ENCODE assay signal across 8 mouse cellular contexts in the genomic region with DNA sequence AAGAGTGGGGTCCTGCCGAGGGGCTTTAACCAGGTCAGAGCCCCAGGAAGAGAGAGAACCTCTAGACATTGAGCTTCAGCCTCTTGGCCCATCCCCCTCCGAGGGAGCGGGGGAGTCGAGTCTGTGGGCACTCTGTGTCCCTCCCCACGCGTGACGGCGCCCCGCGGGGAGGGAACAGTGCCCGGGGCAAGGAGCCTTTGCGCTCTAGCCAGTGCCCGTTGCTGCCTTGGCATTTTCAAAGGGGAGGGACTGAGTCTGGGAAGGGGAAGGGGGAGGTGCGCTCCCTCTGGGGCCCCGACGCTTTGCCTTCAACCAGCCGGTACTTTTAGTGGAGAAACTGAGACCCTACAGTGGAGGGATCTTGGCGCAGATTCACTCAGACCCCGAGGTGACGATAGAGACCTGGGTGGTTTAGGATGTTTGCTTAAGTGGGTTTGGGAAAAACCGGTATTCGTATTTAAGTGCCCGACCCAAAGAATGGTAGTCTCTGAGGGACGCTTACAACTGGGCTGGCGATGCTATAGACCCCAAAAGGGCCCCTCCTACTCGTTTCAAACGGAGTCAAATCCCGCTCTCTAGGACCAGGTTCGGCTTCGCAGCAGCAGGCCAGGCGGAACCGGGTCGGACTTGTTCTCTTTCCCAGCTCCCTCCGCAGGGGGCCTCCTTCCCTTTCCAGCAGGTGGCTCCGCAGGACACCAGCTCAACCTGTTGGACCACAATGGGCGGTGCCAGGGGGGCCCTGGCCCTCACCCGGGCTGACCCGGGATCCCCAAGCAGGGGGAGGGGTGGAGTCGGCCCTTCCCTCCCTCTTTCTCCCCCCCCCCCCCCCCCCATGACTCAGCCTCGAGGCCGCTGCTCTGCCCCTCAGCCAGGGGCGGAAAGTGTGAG. TPM values are rescaled to one million over a fixed set of nuclear protein-coding genes. Genes with fewer than 3 reads are reported as not detected.
A peak's percentile ranks its signal among the peaks of the same experiment; 100 is the strongest.
DNase-seq lines count a peak whose midpoint lies in the region; ATAC-seq and TF ChIP-seq lines count a peak whose summit lies in the region.

A gene (minus strand): TSS at position 771 of the 888 bp plus-strand sequence.

- under 1% methylated on average over 36 of the region's 42 CpGs for WGBS in intestine, embryonic 15.5 days
- under 1% methylated on average over 39 of the region's 42 CpGs for WGBS in limb, embryonic 12.5 days
- under 1% methylated on average over 41 of the region's 42 CpGs for WGBS in midbrain, embryonic 13.5 days
- 1% methylated on average over 41 of the region's 42 CpGs for WGBS in spleen, adult 2 months

- H3K36me3 ChIP-seq in intestine, embryonic 15.5 days = no peaks in the 10 kb centered on the region
- H3K36me3 ChIP-seq in limb, embryonic 12.5 days = no peaks in the 10 kb centered on the region
- no peaks in the 10 kb centered on the region for H3K36me3 ChIP-seq in midbrain, embryonic 13.5 days
- no peaks in the 10 kb centered on the region for H3K36me3 ChIP-seq in spleen, adult 2 months (ENCODE audit: control insufficient read depth, insufficient read depth, low read length)

- no peaks in the 10 kb centered on the region for H3K27me3 ChIP-seq in intestine, embryonic 15.5 days (replicated peaks)
- peaks cover 26% of the 10 kb centered on the region for H3K27me3 ChIP-seq in limb, embryonic 12.5 days
- H3K27me3 ChIP-seq in midbrain, embryonic 13.5 days = peaks cover 30% of the 10 kb centered on the region
- H3K27me3 ChIP-seq in spleen, adult 2 months (ENCODE audit: control insufficient read depth, insufficient read depth, low read length) = no peaks in the 10 kb centered on the region

- H3K9me3 ChIP-seq in intestine, embryonic 15.5 days = no peaks in the 10 kb centered on the region
- no peaks in the 10 kb centered on the region for H3K9me3 ChIP-seq in limb, embryonic 12.5 days
- H3K9me3 ChIP-seq in midbrain, embryonic 13.5 days = no peaks in the 10 kb centered on the region

- peaks cover 54% of the 10 kb centered on the region for H3K4me1 ChIP-seq in intestine, embryonic 15.5 days (replicated peaks)
- peaks cover 62% of the 10 kb centered on the region for H3K4me1 ChIP-seq in limb, embryonic 12.5 days (replicated peaks)
- peaks cover 56% of the 10 kb centered on the region for H3K4me1 ChIP-seq in midbrain, embryonic 13.5 days (replicated peaks)
- H3K4me1 ChIP-seq in spleen, adult 2 months (ENCODE audit: control insufficient read depth, insufficient read depth, insufficient read length) = peaks cover 29% of the 10 kb centered on the region

- TF ChIP-seq CTCF in spleen, adult 2 months (IDR thresholded peaks at IDR 0.05; ENCODE audit: extremely low read depth, insufficient read depth, insufficient read length, insufficient replicate concordance) = no peak

- ATAC-seq in intestine, embryonic 15.5 days = peak; percentile 68
- peak; percentile 7; the same call in 1 of the 2 replicates for ATAC-seq in limb, embryonic 12.5 days (ENCODE audit: insufficient number of reproducible peaks, insufficient read depth, low FRiP score, low TSS enrichment, low read depth)
- ATAC-seq in midbrain, embryonic 13.5 days = peak; percentile 55

- peak within 1 kb of the TSS; percentile 69 for H3K9ac ChIP-seq in intestine, embryonic 15.5 days
- H3K9ac ChIP-seq in limb, embryonic 12.5 days (replicated peaks) = peak within 1 kb of the TSS; percentile 55
- H3K9ac ChIP-seq in midbrain, embryonic 13.5 days (replicated peaks) = peak within 1 kb of the TSS; percentile 61

- peak; percentile 84 to 88 for DNase-seq in urinary bladder, adult 18-20 months (ENCODE audit: low spot score in 2 of 2)
- DNase-seq in urinary bladder, postnatal 10 days (ENCODE audit: low spot score) = no peak
- DNase-seq in embryo, embryonic 10.5 days (ENCODE audit: low spot score) = peak; percentile 78
- DNase-seq in gastrocnemius, postnatal 4 days (ENCODE audit: low spot score in 2 of 2) = peak; percentile 70 to 81
- peak in 1 of 2 experiments; percentile 51 for DNase-seq in spleen, adult 2 months (ENCODE audit: low read depth in 1 of 2, low spot score in 2 of 2)

- H3K27ac ChIP-seq in intestine, embryonic 15.5 days = peak within 1 kb of the TSS; percentile 93
- peak within 1 kb of the TSS; percentile 84 for H3K27ac ChIP-seq in limb, embryonic 12.5 days
- peak within 1 kb of the TSS; percentile 54 for H3K27ac ChIP-seq in midbrain, embryonic 13.5 days
- peak within 1 kb of the TSS; percentile 75 for H3K27ac ChIP-seq in spleen, adult 2 months (ENCODE audit: insufficient read depth, low read length)

- no peak for TF ChIP-seq POLR2A in spleen, adult 2 months (IDR thresholded peaks at IDR 0.05; ENCODE audit: low read depth, low read length)

- peak within 1 kb of the TSS; percentile 92 for H3K4me2 ChIP-seq in intestine, embryonic 15.5 days (replicated peaks)
- H3K4me2 ChIP-seq in limb, embryonic 12.5 days = peak within 1 kb of the TSS; percentile 100
- peak within 1 kb of the TSS; percentile 97 for H3K4me2 ChIP-seq in midbrain, embryonic 13.5 days (replicated peaks)

- H3K4me3 ChIP-seq in intestine, embryonic 15.5 days (replicated peaks) = peak within 1 kb of the TSS; percentile 61
- peak within 1 kb of the TSS; percentile 53 for H3K4me3 ChIP-seq in limb, embryonic 12.5 days (replicated peaks)
- H3K4me3 ChIP-seq in midbrain, embryonic 13.5 days (replicated peaks) = peak within 1 kb of the TSS; percentile 52
- H3K4me3 ChIP-seq in spleen, adult 2 months (ENCODE audit: extremely low read depth, insufficient read depth, insufficient read length) = peak within 1 kb of the TSS; percentile 75

RNA-seq across cellular contexts. Expression of the gene that starts here (rescaled TPM):
- 10 to 100 TPM; 14.1 to 23.9 TPM for total RNA-seq in gastrocnemius, postnatal 4 days (2021)
- 8.9 and 10.4 TPM in 2 replicates for polyA plus RNA-seq in intestine, embryonic 15.5 days (2015; fragmentation: Nextera tagmentation; extraction: Ambion mirVana)
- polyA plus RNA-seq in limb, embryonic 12.5 days (2016; fragmentation: Nextera tagmentation; extraction: Ambion mirVana) = 0.79 and 1.2 TPM in 2 replicates
- 0.45 and 0.54 TPM in 2 replicates for polyA plus RNA-seq in midbrain, embryonic 13.5 days (2015; fragmentation: Nextera tagmentation; extraction: Ambion mirVana)
- 54.5 and 58.4 TPM in 2 replicates for polyA plus RNA-seq in spleen, adult 2 months (2012; rRNA removed)

Comparison
In these comparisons a context has a peak if more than half of its experiments do, and no peak if none do; other contexts are left out.
1. Peak in ATAC-seq, H3K4me3 ChIP-seq, H3K27ac ChIP-seq, H3K9ac ChIP-seq and H3K4me2 ChIP-seq in midbrain, embryonic 13.5 days; RNA of the gene not detected or under 1 TPM.
2. ATAC-seq: peak in every context shown above with its lines; median percentile 68 in intestine, embryonic 15.5 days; 55 in midbrain, embryonic 13.5 days; 7 in limb, embryonic 12.5 days.